Mouse (Mus musculus) G1E (cell line): Measurements from ENCODE around the gene Rtn4rl2. TPM values are rescaled to one million over a fixed set of nuclear protein-coding genes. Genes with fewer than 3 reads are reported as not detected.
A peak's percentile ranks its signal among the peaks of the same experiment; 100 is the strongest.

ENCODE experiments used
- ATAC-seq: 2 replicates; pipeline ENCODE4 v1.8.0; 2016; ENCODE audit warnings: mild to moderate bottlenecking; ENCODE audit not compliant: insufficient number of reproducible peaks, poor library complexity, low FRiP score, severe bottlenecking; ENCODE audit errors: extremely low read depth
- DNase-seq: peaks from one replicate; pipeline ENCODE4 v3.0.0; 2012; ENCODE audit warnings: low spot score
- H3K27me3 ChIP-seq: 2 replicates; pipeline ENCODE4 v1.6.1; 2012; ENCODE audit warnings: mild to moderate bottlenecking, low read length, inconsistent platforms; ENCODE audit not compliant: insufficient read depth
- H3K36me3 ChIP-seq: replicated peaks from 2 replicates; pipeline ENCODE3; 2012; ENCODE audit warnings: mild to moderate bottlenecking, inconsistent platforms
- H3K4me1 ChIP-seq: 2 replicates; pipeline ENCODE4 v1.6.1; 2012; ENCODE audit warnings: low read depth, low read length, inconsistent platforms, mixed read lengths; ENCODE audit not compliant: insufficient read depth
- H3K4me3 ChIP-seq: 2 replicates; pipeline ENCODE4 v1.5.1; 2012; ENCODE audit warnings: low read depth, mild to moderate bottlenecking, inconsistent platforms, low read length, moderate library complexity, mixed read lengths
- H3K9me3 ChIP-seq: replicated peaks from 2 replicates; pipeline ENCODE4 v1.6.1; 2012; ENCODE audit warnings: inconsistent platforms
- CTCF ChIP-seq: IDR thresholded peaks from 2 replicates; pipeline ENCODE4 v1.5.1; 2012; ENCODE audit warnings: low read depth, low read length, inconsistent platforms, mixed read lengths
- GATA1 ChIP-seq: IDR thresholded peaks from 2 replicates; pipeline ENCODE4 v1.6.1; 2012; ENCODE audit warnings: borderline replicate concordance, low read length, inconsistent platforms, mixed read lengths
- GATA2 ChIP-seq: IDR thresholded peaks from 2 replicates; pipeline ENCODE4 v1.6.1; 2012; ENCODE audit warnings: low read depth, low read length, inconsistent platforms, borderline replicate concordance
- POLR2AphosphoS5 ChIP-seq: IDR thresholded peaks from 2 replicates; pipeline ENCODE4 v1.6.1; 2012; ENCODE audit warnings: low read depth, low read length, inconsistent platforms; ENCODE audit not compliant: insufficient replicate concordance
- TAL1 ChIP-seq: conservative IDR thresholded peaks from 2 replicates; pipeline ENCODE4 v1.6.1; 2012; ENCODE audit warnings: low read depth, low read length, inconsistent platforms, mixed read lengths
- polyA plus RNA-seq: library from polyadenylated mRNA; stranded (reverse); fragments of >175 nt; gene quantifications from 2 replicates; pipeline ENCODE4 v1.2.3, GENCODE M21; 2012
- total RNA-seq, 2 experiments: library from RNA; stranded (forward) in 1 of 2; stranded (reverse) in 1 of 2; fragments of 200-1000 nt in 1 of 2; fragments of >200 nt in 1 of 2; fragmentation: Nextera tagmentation in 1 of 2; gene quantifications; 2 replicates each; pipeline ENCODE4 v1.2.3; 2014 to 2017

The Rtn4rl2 gene
- total and polyA plus RNA-seq, 3 experiments = not detected

- TF ChIP-seq CTCF = no peak
- no peak for DNase-seq
- Histone ChIP-seq H3K4me1 (peaks cover 8% of the 10 kb centered on the region), H3K4me3 (no peak overlapping the region), H3K36me3 (no peaks in the 10 kb centered on the region), H3K27me3 (peaks cover 45% of the 10 kb centered on the region), H3K9me3 (peaks cover 3% of the 10 kb centered on the region; the same call in 1 of the 2 replicates)
- no peak for ATAC-seq
Measured at GRCm38 (mm10) chr2:84882606-84883005, 3.9 kb downstream of the Rtn4rl2 start.

- Histone ChIP-seq H3K36me3 (no peaks in the 10 kb centered on the region), H3K4me3 (no peak overlapping the region), H3K27me3 (peaks cover 43% of the 10 kb centered on the region), H3K4me1 (no peaks in the 10 kb centered on the region), H3K9me3 (no peaks in the 10 kb centered on the region)
- TF ChIP-seq POLR2AphosphoS5 = no peak
- ATAC-seq (no peak), DNase-seq (no peak)
Measured at GRCm38 (mm10) chr2:84880590-84880989, 5.9 kb downstream of the Rtn4rl2 start.

DNA sequence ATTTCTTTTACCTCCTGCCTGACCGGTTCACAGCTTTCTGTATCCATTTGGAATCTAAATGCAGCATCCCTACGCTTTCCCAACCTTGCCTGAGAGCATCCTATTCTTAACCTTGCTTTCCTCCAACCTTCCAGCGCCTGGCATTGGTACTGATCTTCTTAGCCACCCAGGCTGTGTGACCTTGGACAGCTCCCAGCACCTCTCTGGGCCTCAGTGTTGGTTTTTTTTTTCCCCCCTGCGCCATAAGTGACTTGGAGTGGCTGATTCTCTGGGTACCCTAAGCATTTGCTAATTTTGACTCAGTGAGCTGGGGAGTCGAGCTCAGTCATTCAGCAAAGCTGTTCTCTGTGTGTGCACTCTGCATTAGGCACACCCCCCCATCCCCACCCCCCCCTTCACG, 10.7 kb downstream of the Rtn4rl2 start:
- no peaks in the 10 kb centered on the region for H3K4me1 ChIP-seq
- H3K27me3 ChIP-seq = peaks cover 47% of the 10 kb centered on the region
- H3K9me3 ChIP-seq = peaks cover 12% of the 10 kb centered on the region
- H3K36me3 ChIP-seq = no peaks in the 10 kb centered on the region
- ATAC-seq (no peak), DNase-seq (no peak)
- no peak overlapping the region for H3K4me3 ChIP-seq
- no peak for TF ChIP-seq TAL1
- TF ChIP-seq POLR2AphosphoS5 = no peak
- TF ChIP-seq GATA1 = no peak
- no peak for TF ChIP-seq CTCF
- TF ChIP-seq GATA2 = no peak

DNA sequence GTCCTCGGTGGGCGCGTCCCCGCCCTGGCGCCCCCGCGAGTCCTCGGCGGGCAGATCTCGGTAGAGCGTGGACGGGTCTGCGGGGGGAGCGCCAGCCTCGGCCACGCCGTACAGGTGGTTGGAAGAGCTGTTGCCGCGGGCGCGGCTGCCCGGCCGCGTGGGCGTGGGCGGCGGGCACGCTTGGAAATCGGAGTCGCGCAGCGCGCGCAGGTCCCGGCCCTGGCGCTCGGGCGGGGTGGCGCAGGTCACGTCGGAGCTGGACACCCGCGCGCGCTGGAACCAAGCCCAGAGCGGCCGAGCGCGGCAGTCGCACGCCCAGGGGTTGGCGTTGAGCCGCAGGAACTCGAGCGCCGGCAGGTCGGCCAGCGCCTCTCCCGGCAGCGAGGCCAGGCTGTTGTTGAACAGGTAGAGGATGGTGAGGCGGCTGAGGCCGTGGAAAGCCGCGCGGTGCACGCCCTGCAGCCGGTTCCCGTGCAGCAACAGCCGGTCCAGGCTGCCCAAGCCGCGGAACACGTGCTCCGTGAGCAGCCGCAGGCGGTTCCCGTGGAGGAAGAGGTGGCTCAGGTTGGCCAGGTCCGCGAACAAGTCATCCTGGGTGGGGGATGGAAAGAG, 14.3 kb downstream of the Rtn4rl2 start:
- H3K4me1 ChIP-seq = peaks cover 8% of the 10 kb centered on the region
- peaks cover 54% of the 10 kb centered on the region for H3K27me3 ChIP-seq
- H3K9me3 ChIP-seq = peaks cover 12% of the 10 kb centered on the region
- TF ChIP-seq CTCF (no peak), TAL1 (no peak), GATA2 (no peak), GATA1 (no peak), POLR2AphosphoS5 (no peak)
- ATAC-seq (no peak), DNase-seq (no peak)
- H3K4me3 ChIP-seq = no peak overlapping the region; the same call in 1 of the 2 replicates
- H3K36me3 ChIP-seq = no peaks in the 10 kb centered on the region

- H3K4me3 ChIP-seq = no peak overlapping the region
- no peaks in the 10 kb centered on the region for H3K36me3 ChIP-seq
- H3K27me3 ChIP-seq = peaks cover 54% of the 10 kb centered on the region
- no peak for DNase-seq
- ATAC-seq = no peak
- TF ChIP-seq POLR2AphosphoS5 = no peak
- no peak for TF ChIP-seq GATA2
- no peak for TF ChIP-seq GATA1
- TF ChIP-seq CTCF = no peak
- no peak for TF ChIP-seq TAL1
- H3K9me3 ChIP-seq = peaks cover 12% of the 10 kb centered on the region
- peaks cover 15% of the 10 kb centered on the region for H3K4me1 ChIP-seq
Measured at GRCm38 (mm10) chr2:84870623-84871160, 15.8 kb downstream of the Rtn4rl2 start.

GRCm38 (mm10) chr2:84868977-84869376, 17.5 kb downstream of the Rtn4rl2 start:
- peaks cover 16% of the 10 kb centered on the region for H3K4me1 ChIP-seq
- DNase-seq (no peak), ATAC-seq (no peak; the same call in 1 of the 2 replicates)
- no peak overlapping the region for H3K4me3 ChIP-seq
- TF ChIP-seq GATA1 (no peak), TAL1 (no peak), GATA2 (no peak), CTCF (no peak), POLR2AphosphoS5 (no peak)
- peaks cover 12% of the 10 kb centered on the region for H3K9me3 ChIP-seq
- H3K27me3 ChIP-seq = peaks cover 61% of the 10 kb centered on the region
- no peaks in the 10 kb centered on the region for H3K36me3 ChIP-seq

DNA sequence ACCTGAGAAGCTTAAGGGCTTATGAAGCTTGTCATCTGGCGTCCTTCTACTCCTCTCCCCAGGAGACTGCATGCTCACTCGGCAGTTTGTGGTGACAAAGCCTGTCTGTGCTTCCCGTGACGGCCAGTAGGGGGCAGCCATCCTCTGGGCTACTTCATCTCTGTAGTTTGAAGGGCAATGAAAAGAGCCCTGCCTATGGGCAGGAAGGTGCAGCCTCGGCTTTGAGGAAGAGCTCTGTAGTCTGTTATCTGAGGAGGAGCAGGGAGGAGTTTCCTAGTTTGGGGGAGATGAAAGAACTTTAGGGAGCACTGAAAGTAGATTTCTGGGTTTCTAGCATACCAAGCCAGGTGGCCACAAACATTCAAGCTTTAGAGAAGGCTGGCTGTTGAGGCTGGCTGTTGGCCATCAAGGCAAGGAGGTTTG, 18.0 kb downstream of the Rtn4rl2 start:
- peaks cover 63% of the 10 kb centered on the region for H3K27me3 ChIP-seq
- no peak overlapping the region for H3K4me3 ChIP-seq
- H3K36me3 ChIP-seq = no peaks in the 10 kb centered on the region
- DNase-seq (peak; percentile 68), ATAC-seq (peak; percentile 76)
- TF ChIP-seq CTCF = peak; percentile 91
- no peak for TF ChIP-seq GATA2
- peaks cover 12% of the 10 kb centered on the region for H3K9me3 ChIP-seq
- peaks cover 16% of the 10 kb centered on the region for H3K4me1 ChIP-seq
